Mouse (Mus musculus) limb, embryonic 13.5 days (tissue): ENCODE measurements around the gene Lmo7. TPM values are rescaled to one million over a fixed set of nuclear protein-coding genes. Genes with fewer than 3 reads are reported as not detected.

Experiments used
- ATAC-seq: fragments of 200-750 bp; cut with Nextera tagmentation; 2 replicates; pipeline ENCODE4 v1.8.0; 2017; ENCODE audit warnings: low read depth, moderate number of reproducible peaks, moderate TSS enrichment; ENCODE audit not compliant: low FRiP score
- H3K27ac ChIP-seq: fragments of 300-500 bp; sonication (generic); 2 replicates; pipeline ENCODE4 v1.5.1; 2015; ENCODE audit warnings: inconsistent platforms, mild to moderate bottlenecking, moderate library complexity
- H3K27me3 ChIP-seq: fragments of 300-500 bp; sonication (generic); 2 replicates; pipeline ENCODE4 v1.6.1; 2015; ENCODE audit warnings: mild to moderate bottlenecking, inconsistent platforms
- H3K36me3 ChIP-seq: fragments of 300-500 bp; sonication (generic); 2 replicates; pipeline ENCODE4 v1.6.1; 2015; ENCODE audit warnings: inconsistent platforms, mild to moderate bottlenecking, moderate library complexity
- H3K4me1 ChIP-seq: fragments of 300-500 bp; sonication (generic); 2 replicates; pipeline ENCODE4 v1.6.1; 2015; ENCODE audit warnings: inconsistent platforms
- H3K4me2 ChIP-seq: fragments of 300-500 bp; sonication (generic); replicated peaks from 2 replicates; pipeline ENCODE4 v1.6.1; 2015; ENCODE audit warnings: inconsistent platforms, mild to moderate bottlenecking, moderate library complexity
- H3K4me3 ChIP-seq: fragments of 300-500 bp; sonication (generic); 2 replicates; pipeline ENCODE4 v1.5.1; 2015; ENCODE audit warnings: moderate library complexity, mild to moderate bottlenecking, inconsistent platforms
- H3K9ac ChIP-seq: fragments of 300-500 bp; sonication (generic); 2 replicates; pipeline ENCODE4 v1.6.1; 2015; ENCODE audit warnings: mild to moderate bottlenecking, inconsistent platforms
- H3K9me3 ChIP-seq: fragments of 300-500 bp; sonication (generic); 2 replicates; pipeline ENCODE4 v1.6.1; 2016; ENCODE audit warnings: inconsistent platforms
- WGBS: fragments of 180-500 bp; shearing (Covaris S2); methylation state at CpG from one replicate; pipeline ENCODE4 v1.1.7; 2015; 5-methylcytosine and 5-hydroxymethylcytosine counted together
- polyA plus RNA-seq: library from polyadenylated mRNA; unstranded; fragments of >200 nt; fragmentation: Nextera tagmentation; extraction: Ambion mirVana; gene quantifications from 2 replicates; pipeline ENCODE4 v1.2.1, GENCODE M21; 2015

Gene Lmo7
- polyA plus RNA-seq, 1 experiment from 2014 or later, result 14.4 TPM

DNA sequence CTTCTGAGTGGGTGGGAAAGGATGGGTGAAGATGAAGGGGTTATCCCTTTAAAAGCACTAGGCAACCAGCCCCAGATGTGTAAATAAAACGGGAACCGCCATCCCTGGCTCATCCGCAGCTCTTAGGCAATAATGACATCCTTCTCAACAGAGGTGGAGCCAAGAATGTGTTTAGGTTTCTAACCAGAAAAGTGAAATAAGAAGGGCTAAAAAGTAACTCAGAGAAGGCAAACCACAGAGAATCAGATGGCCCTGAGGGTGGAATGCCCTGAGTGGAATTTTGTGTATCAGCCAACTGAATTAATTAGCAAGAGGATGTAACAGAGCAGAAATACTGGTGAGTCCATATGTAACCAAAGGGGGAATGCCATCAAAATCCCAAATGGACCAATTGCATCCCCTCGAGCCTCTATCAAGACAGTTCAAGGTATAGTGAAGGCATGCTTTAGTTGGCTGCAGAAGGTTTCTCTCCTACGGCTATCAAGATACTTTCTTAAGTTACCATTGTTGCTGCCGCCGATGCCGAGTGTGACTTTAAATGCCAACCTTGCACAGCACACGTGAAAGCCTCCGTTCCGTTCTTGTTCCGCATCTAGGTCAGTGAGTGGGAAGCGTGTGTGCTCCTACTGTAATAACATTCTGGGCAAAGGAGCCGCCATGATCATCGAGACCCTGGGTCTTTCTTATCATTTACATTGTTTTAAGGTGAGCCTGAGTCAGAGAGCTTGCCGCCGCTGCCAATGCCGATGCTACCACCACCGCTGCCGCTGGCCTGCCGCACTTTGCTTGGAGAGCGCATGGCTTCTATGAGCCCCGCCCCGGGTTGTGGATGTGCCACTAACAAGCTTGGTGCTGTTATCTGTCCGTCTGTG is 201.1 kb downstream of the Lmo7 start:
- H3K9me3 ChIP-seq, result no peaks in the 10 kb centered on the region
- no peak overlapping the region; the same call in 1 of the 2 replicates for H3K27ac ChIP-seq
- no peak for ATAC-seq
- peaks cover 3% of the 10 kb centered on the region; the same call in 1 of the 2 replicates for H3K4me1 ChIP-seq
- 90% methylated on average over 25 of the region's 25 CpGs for WGBS
- H3K9ac ChIP-seq, result no peak overlapping the region
- H3K4me3 ChIP-seq, result no peak overlapping the region
- peaks cover 3% of the 10 kb centered on the region; the same call in 1 of the 2 replicates for H3K36me3 ChIP-seq
- H3K4me2 ChIP-seq, result no peak overlapping the region
- no peaks in the 10 kb centered on the region for H3K27me3 ChIP-seq

DNA sequence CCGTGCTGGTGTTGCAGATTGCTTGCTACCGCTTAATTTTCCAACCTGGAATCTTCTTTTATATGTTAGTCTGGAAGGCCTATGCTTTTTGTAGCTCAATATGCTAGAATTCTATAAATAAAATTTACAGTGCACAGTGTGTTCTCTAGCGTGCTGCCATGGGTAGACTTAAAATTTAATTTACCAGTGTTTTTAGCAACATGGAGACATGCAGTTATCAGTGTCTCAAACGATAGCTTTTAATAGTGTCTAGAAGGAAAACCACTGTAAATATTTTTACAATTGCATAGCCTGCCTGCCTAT is 201.6 kb downstream of the Lmo7 start:
- no peak overlapping the region for H3K4me2 ChIP-seq
- peaks cover 3% of the 10 kb centered on the region; the same call in 1 of the 2 replicates for H3K4me1 ChIP-seq
- no peaks in the 10 kb centered on the region for H3K9me3 ChIP-seq
- ATAC-seq, result no peak
- no peak overlapping the region; the same call in 1 of the 2 replicates for H3K27ac ChIP-seq
- H3K9ac ChIP-seq, result no peak overlapping the region
- 54% methylated on average over 4 of the region's 4 CpGs for WGBS
- no peak overlapping the region for H3K4me3 ChIP-seq
- H3K36me3 ChIP-seq, result peaks cover 3% of the 10 kb centered on the region; the same call in 1 of the 2 replicates
- H3K27me3 ChIP-seq, result no peaks in the 10 kb centered on the region

DNA sequence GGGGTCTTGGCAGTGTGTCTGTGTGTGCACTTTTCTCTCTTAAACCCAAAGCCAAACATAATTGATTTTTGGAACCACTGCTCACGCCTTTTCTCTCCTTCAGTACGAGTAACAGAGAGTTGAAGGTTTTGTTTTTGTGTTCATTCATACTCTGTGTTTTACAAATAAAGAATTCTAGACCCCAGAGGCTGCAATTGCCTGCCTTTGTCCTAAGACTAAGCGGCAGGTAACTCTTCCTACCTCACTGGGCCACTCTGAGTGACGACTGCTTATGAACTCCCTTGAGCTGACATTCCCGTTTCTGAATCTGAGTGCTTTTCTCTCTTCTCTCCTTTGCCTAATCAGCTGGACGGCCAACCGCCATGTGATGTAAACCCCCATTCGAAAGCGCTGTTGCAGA is 203.8 kb downstream of the Lmo7 start:
- Histone ChIP-seq H3K9ac (no peak overlapping the region), H3K4me2 (no peak overlapping the region), H3K27ac (no peak overlapping the region), H3K4me3 (no peak overlapping the region), H3K9me3 (no peaks in the 10 kb centered on the region), H3K4me1 (peaks cover 3% of the 10 kb centered on the region; the same call in 1 of the 2 replicates), H3K36me3 (peaks cover 3% of the 10 kb centered on the region; the same call in 1 of the 2 replicates), H3K27me3 (no peaks in the 10 kb centered on the region)
- no peak for ATAC-seq
- WGBS, result 82% methylated on average over 9 of the region's 9 CpGs

DNA sequence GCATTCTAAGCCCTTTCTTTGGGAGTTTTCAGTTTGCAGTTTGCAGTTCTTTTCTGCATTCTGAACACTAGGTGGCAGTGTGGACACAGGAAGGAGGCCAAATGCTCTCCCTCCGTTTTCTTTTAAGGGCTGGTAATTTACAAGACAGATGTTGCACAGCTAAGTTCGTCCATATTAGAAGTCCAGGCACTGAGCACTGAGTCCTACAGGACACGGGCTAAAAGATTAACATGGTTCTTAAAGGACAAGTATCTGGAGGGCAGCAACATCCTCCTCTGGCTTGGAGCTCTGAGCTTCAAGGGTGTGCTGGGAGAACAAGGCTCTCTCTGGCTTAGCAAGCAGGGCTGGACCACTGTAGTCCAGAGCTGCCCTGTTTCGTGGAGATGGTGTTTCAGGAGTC is 213.2 kb downstream of the Lmo7 start:
- 0 out of 2 replicates have a peak overlapping the region, but pooled peaks have one; percentile 25 for H3K9ac ChIP-seq
- peak overlapping the region; percentile 51 for H3K4me2 ChIP-seq
- no peak overlapping the region for H3K4me3 ChIP-seq
- no peaks in the 10 kb centered on the region for H3K9me3 ChIP-seq
- peak; percentile 51; the same call in 1 of the 2 replicates for ATAC-seq
- WGBS, result 6% methylated on average over 4 of the region's 4 CpGs
- 0 out of 2 replicates have a peak, but pooled peaks cover 3% of the 10 kb centered on the region for H3K4me1 ChIP-seq
- no peaks in the 10 kb centered on the region for H3K36me3 ChIP-seq
- H3K27me3 ChIP-seq, result no peaks in the 10 kb centered on the region
- H3K27ac ChIP-seq, result no peak overlapping the region

DNA sequence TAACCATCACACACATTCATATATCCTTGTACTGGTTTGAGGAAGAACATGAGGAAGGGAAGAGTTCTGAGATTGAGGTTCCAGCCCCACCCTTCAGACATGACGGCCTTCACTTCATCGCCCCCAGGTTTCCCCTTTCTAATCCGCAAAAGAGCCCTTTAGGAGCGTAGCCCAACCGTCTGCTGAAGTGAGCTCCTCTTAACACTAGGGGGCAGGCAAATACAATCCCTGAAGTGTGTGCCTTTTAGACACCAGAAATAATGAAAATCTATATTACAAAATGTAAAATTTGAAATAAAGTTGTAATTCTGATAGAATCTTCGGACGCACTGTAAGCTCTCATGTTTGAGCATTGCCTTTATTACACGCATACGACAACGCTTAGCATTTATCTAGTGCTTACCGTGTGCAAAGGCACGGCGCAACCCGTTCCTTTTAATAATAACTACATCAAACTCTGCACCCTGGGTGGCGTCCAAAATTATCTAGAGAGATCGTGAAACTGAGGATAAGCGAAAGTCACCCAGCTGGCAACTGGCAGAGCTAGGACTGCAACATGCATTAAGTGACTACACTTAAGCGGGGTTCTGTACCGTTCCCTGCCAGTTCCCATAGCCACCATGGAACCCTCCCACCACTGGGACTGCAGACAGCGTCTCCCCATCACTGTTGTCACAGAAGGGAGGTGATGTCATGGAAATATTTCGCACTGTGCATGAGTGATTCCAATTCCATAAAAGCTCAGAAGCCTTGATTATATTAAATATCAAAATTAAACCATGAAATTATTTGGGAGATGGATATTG is 217.2 kb downstream of the Lmo7 start:
- Histone ChIP-seq H3K4me3 (no peak overlapping the region), H3K4me2 (no peak overlapping the region), H3K9me3 (no peaks in the 10 kb centered on the region), H3K36me3 (no peaks in the 10 kb centered on the region), H3K9ac (no peak overlapping the region), H3K4me1 (peaks cover 7% of the 10 kb centered on the region; the same call in 1 of the 2 replicates), H3K27ac (no peak overlapping the region), H3K27me3 (no peaks in the 10 kb centered on the region)
- ATAC-seq, result peak; percentile 37; the same call in 1 of the 2 replicates
- 51% methylated on average over 21 of the region's 21 CpGs for WGBS

DNA sequence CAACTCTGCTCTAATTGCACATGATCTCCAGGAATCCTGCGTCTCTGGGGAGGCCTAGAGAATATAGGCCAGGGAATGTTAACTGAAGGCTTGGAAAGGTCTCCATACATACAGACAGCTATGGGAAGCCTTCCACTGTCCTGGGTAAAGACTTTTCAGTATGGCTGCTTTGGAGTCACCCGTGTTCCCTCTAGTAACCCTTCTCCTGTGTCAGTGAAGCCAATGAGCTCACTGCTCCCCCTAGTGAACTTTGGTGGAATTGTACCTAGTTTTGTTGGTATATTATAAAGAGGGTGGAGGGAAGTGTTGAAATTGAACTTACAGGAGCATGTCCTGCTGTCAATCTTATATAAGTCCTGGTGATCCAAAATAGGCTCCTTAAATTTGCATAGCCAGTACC is 219.4 kb downstream of the Lmo7 start:
- Histone ChIP-seq H3K9ac (no peak overlapping the region), H3K4me3 (no peak overlapping the region), H3K27ac (no peak overlapping the region), H3K4me1 (peaks cover 4% of the 10 kb centered on the region; the same call in 1 of the 2 replicates), H3K4me2 (no peak overlapping the region), H3K27me3 (no peaks in the 10 kb centered on the region), H3K36me3 (no peaks in the 10 kb centered on the region), H3K9me3 (no peaks in the 10 kb centered on the region)
- ATAC-seq, result no peak
- WGBS, result 55% methylated on average over 2 of the region's 2 CpGs

DNA sequence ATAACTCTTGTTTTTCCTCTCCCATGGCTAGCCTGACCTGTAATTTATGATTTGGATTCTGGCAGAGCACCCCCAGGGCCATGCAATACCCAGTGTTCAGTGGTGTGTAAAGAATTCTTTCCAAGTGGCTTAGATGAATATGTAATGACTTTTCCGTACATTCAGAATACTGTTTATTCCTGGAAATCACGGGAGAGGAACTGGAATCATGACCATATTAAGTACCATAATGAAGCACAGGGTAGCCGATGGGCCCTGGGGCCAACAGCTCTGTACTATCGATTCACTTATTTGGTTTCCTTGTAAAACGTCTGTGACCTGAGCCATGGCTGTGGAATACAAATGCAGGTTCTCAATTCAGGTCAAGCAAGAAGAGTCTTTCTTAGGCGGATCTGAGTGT is 221.3 kb downstream of the Lmo7 start:
- Histone ChIP-seq H3K9ac (no peak overlapping the region), H3K9me3 (no peaks in the 10 kb centered on the region), H3K27me3 (no peaks in the 10 kb centered on the region), H3K4me2 (no peak overlapping the region), H3K4me1 (peaks cover 4% of the 10 kb centered on the region; the same call in 1 of the 2 replicates), H3K27ac (no peak overlapping the region), H3K36me3 (no peaks in the 10 kb centered on the region), H3K4me3 (no peak overlapping the region)
- 63% methylated on average over 6 of the region's 6 CpGs for WGBS
- ATAC-seq, result no peak

DNA sequence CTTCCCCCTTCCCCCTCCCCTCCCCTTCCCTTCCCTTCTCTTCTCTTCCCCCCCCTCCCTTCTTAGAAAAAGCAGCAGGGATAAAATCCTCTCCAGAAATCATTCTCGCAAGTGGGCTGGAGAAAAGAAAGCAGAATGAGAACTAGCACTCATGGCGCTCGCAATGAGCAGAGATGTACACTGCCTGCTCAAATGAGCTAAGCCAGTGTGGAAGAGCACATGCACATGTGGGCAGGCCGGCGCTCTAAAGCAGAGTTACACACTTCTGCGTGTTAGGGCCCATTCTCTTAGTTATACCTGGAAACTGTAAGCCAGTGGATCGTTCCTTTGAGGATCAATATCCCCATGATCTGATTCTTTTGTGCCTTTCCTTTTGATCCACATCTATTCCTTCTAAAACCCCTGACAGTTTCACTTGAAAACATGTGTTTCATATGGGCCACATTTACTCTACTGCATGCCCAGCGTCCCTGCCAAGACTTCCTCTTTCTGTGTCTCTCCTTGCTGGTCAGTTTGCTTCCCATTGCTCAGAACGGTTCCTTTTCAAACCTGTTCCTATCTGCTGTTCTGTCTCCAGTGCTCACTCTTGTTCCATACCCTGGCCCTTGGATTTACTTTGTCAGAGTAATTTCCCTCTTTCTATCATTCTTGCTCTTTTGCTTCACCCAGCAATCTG is 224.2 kb downstream of the Lmo7 start:
- H3K4me2 ChIP-seq, result no peak overlapping the region
- no peaks in the 10 kb centered on the region for H3K36me3 ChIP-seq
- H3K27ac ChIP-seq, result no peak overlapping the region
- H3K4me1 ChIP-seq, result peaks cover 4% of the 10 kb centered on the region; the same call in 1 of the 2 replicates
- no peak overlapping the region for H3K4me3 ChIP-seq
- no peak for ATAC-seq
- H3K9me3 ChIP-seq, result no peaks in the 10 kb centered on the region
- no peak overlapping the region for H3K9ac ChIP-seq
- H3K27me3 ChIP-seq, result no peaks in the 10 kb centered on the region
- 79% methylated on average over 9 of the region's 9 CpGs for WGBS

DNA sequence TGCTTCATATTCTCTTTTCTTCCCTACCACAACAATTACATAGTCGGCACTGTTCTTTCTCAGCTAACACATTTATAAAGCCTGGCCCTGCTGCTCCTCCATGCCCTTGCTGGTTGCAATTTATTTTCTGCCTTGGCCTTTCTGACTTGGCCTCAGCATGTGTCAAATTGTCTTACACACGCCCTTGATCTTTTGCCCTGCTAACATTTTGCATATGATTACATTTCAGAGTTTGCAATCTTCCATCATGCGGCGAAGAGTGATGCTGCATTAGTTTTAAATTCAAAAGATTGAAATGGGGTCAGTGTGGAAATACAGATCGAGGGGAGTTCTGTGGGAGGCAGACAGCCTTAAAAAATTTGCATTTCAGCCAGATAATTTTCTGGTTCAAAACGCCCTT is 234.6 kb downstream of the Lmo7 start:
- Histone ChIP-seq H3K27ac (no peak overlapping the region), H3K4me2 (no peak overlapping the region), H3K9ac (no peak overlapping the region), H3K4me3 (no peak overlapping the region), H3K27me3 (no peaks in the 10 kb centered on the region), H3K4me1 (no peaks in the 10 kb centered on the region), H3K9me3 (0 out of 2 replicates have a peak, but pooled peaks cover 3% of the 10 kb centered on the region), H3K36me3 (no peaks in the 10 kb centered on the region)
- WGBS, result 80% methylated on average over 6 of the region's 6 CpGs
- ATAC-seq, result no peak

DNA sequence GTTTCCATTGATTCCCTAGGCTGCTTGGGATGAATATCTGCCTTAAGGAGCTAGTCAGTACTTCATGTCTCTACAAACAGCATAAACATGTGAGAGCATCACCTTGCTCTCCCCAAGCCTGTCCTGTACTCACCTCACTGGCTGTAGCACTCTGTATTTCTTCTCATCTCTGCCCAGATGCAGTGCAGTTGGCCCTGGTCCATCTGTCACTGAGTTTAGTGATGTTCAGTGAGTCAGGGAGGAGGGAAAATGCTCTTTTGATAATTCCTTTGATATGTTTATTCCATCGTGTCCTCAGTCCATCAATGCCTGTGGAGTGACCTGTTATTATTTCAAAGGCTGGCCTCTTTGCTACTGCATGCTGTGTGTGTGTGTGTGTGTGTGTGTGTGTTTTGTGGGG is 235.2 kb downstream of the Lmo7 start:
- Histone ChIP-seq H3K9ac (no peak overlapping the region), H3K9me3 (0 out of 2 replicates have a peak, but pooled peaks cover 3% of the 10 kb centered on the region), H3K27ac (no peak overlapping the region), H3K4me3 (no peak overlapping the region), H3K4me1 (no peaks in the 10 kb centered on the region), H3K4me2 (no peak overlapping the region), H3K27me3 (no peaks in the 10 kb centered on the region), H3K36me3 (no peaks in the 10 kb centered on the region)
- 71% methylated on average over 1 of the region's 1 CpGs for WGBS
- no peak for ATAC-seq

DNA sequence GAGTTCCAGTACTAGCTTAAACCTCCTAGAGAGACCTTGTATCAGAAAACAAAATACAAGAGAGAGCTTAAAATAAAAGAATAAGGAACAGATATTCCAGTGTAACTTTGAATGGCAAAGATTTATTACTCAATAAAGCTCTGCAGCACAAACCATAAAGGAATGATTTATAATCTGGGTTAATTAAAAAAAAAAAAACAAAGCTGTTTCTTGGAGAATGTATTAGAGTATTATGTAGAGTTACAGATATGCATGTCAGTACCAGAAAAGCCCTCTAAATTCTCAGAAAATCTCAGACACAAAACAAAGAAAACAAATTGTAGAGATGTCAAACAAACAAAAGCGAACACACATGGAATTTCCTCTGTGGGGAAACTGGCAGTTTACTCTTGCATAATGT is 243.0 kb downstream of the Lmo7 start:
- Histone ChIP-seq H3K4me2 (no peak overlapping the region), H3K4me3 (no peak overlapping the region), H3K9ac (no peak overlapping the region), H3K4me1 (no peaks in the 10 kb centered on the region), H3K36me3 (no peaks in the 10 kb centered on the region), H3K9me3 (no peaks in the 10 kb centered on the region), H3K27me3 (no peaks in the 10 kb centered on the region), H3K27ac (no peak overlapping the region)
- 86% methylated on average over 1 of the region's 1 CpGs for WGBS
- no peak for ATAC-seq

DNA sequence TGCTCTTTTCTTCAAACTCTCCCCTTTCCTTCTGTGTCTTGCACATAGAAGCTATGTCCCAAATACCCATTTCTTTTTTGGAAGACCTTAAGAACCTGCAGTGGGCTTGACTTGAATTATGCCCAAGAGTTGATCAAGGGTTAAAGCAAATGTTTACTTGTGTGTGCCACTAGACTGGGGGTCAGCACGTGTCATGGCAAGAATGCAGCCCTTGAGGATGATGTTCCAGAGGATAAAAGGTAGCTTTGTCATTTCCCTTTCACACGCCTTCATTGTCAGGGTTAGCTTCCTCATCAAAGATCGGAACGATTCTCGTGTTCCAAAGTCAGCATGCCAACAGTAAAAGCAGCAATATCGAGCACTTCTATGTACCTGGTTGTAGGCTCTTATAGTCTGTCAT is 243.4 kb downstream of the Lmo7 start:
- no peaks in the 10 kb centered on the region for H3K4me1 ChIP-seq
- WGBS, result 65% methylated on average over 6 of the region's 6 CpGs
- no peak overlapping the region for H3K4me2 ChIP-seq
- H3K36me3 ChIP-seq, result no peaks in the 10 kb centered on the region
- no peaks in the 10 kb centered on the region for H3K27me3 ChIP-seq
- no peak for ATAC-seq
- H3K9ac ChIP-seq, result no peak overlapping the region
- H3K27ac ChIP-seq, result no peak overlapping the region
- no peaks in the 10 kb centered on the region for H3K9me3 ChIP-seq
- H3K4me3 ChIP-seq, result no peak overlapping the region
